Mouse (Mus musculus) macrophage (primary cell): ENCODE results near the gene Nhs. TPM values are rescaled to one million over a fixed set of nuclear protein-coding genes. Genes with fewer than 3 reads are reported as not detected.

ENCODE experiments used
- H3K27ac ChIP-seq: fragments of 350-480 bp; formaldehyde crosslinking; 2 replicates; pipeline ENCODE4 v1.9.0; 2021
- H3K36me3 ChIP-seq: fragments of 350-480 bp; formaldehyde crosslinking; 2 replicates; pipeline ENCODE4 v1.9.0; 2021; ENCODE audit errors: inconsistent target
- H3K4me3 ChIP-seq: fragments of 350-480 bp; formaldehyde crosslinking; 2 replicates; pipeline ENCODE4 v1.9.0; 2021; ENCODE audit errors: inconsistent target
- H3K79me2 ChIP-seq: fragments of 350-480 bp; formaldehyde crosslinking; 2 replicates; pipeline ENCODE4 v1.9.0; 2021; ENCODE audit errors: inconsistent target
- WGBS: methylation state at CpG from one replicate; pipeline ENCODE4 v1.1.7; 2026; ENCODE audit warnings: inconsistent platforms; ENCODE audit not compliant: missing documents; 5-methylcytosine and 5-hydroxymethylcytosine counted together
- polyA plus RNA-seq: library from polyadenylated mRNA; stranded (reverse); fragments of 250-400 nt; gene quantifications from 3 replicates; pipeline ENCODE4 v1.2.4, GENCODE M21; 2018; ENCODE audit warnings: inconsistent platforms
- total RNA-seq, 78 experiments: library from RNA; depleted of rRNA; stranded (reverse); fragments of 250-400 nt; gene quantifications; 1 replicate in 9 of 78; 2 replicates in 24 of 78; 3 replicates in 43 of 78; 4 replicates in 2 of 78; pipeline ENCODE4 v1.2.4; 2018; ENCODE audit warnings: inconsistent platforms in 56 of 78

Gene Nhs
- under 1 TPM in 6 of 26 experiments, not detected in 20; 0.07 to 0.37 (median 0.10) TPM for total RNA-seq (2018; cell fraction: chromatin; rRNA removed)
- total RNA-seq (2018; cell fraction: cytosol; rRNA removed), result under 1 TPM in 12 of 26 experiments, not detected in 14; 0.03 to 0.11 (median 0.04) TPM
- under 1 TPM in 11 of 26 experiments, not detected in 15; 0.05 to 0.26 (median 0.09) TPM for total RNA-seq (2018; cell fraction: nucleus; rRNA removed)
- polyA plus RNA-seq, result not detected in 3 replicates

DNA sequence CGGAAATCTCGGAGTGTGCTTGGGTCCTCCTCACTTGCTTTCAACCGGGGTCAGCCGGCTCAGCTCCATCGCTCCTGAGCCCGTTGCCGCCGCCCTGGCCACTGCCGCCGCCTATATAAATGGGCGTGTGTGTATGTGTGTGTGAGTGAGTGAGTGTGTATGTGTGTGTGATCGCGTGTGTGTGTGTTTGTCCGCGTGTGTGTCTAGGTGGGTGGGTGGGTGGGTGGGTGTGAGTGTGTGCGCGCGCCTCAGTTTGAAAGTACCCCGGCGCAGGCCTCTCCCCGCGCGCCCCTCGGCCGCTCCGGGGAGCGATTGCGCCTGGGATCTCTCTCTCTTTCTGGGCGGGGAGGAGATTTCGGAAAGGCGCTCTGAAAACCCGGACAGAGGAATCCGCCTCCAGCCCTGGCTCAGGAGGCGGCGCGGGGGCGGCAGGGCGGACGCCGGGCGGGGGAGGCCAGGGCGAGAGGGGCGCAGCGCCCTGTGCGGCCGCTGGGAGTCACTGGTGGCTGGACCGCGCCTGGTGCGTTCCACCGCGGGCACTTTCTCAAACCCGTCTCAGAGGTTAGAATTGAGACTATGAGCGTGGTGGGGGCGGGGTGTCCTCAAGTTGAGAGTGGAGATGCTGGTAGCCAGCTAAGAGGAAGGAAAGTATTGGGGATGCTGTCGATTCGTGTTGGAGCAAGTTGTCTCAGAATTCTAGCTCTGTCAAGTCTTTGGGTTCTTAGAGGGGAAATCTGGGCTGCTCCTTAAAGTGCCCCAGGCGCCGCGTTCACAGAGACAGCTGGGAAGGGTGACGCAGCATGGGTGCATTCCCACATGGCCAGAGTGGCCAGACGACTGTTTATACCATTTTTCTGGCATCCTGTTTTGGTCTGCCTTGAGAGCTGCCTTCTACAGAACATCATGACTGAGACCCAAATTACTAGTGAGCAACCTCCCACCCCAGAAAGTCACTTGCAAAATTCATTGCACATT lies at the start of gene Nhs:
Nhs (minus strand) TSS at position 94 of the 975 bp plus-strand sequence.
- 21% methylated on average over 45 of the region's 61 CpGs for WGBS
- Histone ChIP-seq H3K79me2 (no peaks in the 10 kb centered on the region), H3K36me3 (no peaks in the 10 kb centered on the region), H3K27ac (no peak within 1 kb of the TSS), H3K4me3 (no peak within 1 kb of the TSS)

DNA sequence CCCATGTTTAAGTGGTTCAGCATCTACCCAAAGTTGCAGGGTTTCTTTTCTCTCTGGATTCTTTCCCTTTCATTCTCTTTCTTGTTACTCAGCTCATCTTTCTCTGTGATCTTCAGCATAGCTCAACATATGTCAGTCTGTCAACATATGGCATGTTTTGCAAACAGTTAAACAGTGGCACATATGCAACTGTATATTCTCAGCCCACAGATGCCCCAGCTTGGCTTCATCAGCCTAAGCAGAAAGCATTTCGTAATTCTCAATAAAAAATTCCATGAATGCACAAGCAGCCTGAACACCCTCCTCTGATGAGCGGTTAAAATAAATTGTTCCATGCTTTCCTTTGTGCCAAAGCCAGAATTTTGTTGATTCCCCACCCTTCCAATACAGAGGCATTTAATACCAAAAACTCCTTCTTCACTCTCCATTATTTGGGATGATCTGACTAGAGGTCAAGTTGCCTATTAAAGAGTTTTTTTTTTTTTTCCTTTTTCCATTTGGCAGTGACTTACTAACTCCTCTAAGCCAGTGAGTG lies 46.9 kb upstream of the Nhs start:
- Histone ChIP-seq H3K4me3 (no peak overlapping the region), H3K36me3 (no peaks in the 10 kb centered on the region), H3K79me2 (no peaks in the 10 kb centered on the region), H3K27ac (no peak overlapping the region)
- 88% methylated on average over 2 of the region's 2 CpGs for WGBS

DNA sequence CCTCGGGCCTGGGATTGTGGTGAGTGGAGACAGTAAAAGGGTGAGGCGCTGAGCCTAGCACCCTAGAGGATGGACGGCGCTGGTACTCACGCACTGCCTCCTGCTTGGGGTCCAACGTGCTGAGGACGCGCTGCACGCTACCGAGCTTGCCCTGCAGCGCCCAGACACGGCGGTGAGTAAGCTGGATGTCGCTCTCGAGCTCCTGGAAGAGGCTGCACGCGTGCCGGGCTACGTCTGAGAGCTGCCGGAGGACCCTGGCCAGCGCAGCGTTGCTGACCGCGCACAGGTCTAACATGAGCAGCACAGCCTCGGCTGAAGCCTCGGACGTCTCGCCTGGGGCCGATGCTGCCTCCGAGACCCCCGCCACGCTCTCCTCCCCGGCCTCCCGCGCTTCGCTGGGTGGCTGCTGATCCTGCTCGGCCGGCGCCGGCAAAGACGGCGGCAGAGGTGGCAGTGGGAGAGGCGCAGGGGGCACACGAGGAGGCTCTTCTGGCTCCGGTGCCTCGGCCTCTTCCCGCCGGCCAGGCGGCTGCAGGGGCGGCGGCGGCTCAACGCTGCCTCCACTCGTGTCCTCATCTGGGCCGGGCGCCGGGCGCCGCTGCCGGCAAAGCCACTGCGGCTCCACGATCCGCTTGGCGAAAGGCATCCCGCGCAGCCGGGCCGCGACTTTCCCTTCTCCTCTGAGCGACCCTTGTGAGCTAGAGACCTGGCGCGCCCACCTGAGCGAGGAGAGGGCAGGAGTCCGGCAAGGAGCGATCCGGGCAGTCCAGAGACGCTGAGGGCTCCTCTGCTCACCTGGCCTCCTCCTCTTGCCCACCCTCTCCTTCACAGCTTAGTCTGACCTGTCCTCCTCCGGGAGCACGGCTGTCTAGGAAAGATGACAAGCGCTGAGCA lies 540 bp downstream of the Nhs start:
- WGBS, result 24% methylated on average over 47 of the region's 80 CpGs
- H3K79me2 ChIP-seq, result no peaks in the 10 kb centered on the region
- no peaks in the 10 kb centered on the region for H3K36me3 ChIP-seq
- H3K4me3 ChIP-seq, result no peak overlapping the region
- no peak overlapping the region for H3K27ac ChIP-seq

DNA sequence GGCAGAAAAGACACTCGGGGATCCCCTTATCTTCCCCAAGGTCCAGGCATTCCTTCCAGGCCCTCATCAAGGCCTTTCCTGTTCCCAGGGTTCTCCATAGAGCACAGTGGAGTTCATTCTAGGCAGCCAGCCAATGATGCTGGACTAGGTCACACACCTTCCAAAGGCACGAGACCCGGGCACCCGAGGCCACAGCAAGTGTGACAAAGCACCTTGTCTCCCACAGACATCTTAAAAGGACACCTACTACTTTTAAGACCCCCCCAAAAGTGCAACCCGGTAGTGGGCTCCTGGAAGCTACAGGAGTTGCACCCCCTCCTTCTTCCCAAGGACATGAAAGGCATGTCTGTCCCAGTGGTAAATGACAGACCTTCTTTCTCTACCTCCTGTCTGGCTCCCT lies 1.4 kb downstream of the Nhs start:
- H3K4me3 ChIP-seq, result no peak overlapping the region
- H3K36me3 ChIP-seq, result no peaks in the 10 kb centered on the region
- H3K27ac ChIP-seq, result no peak overlapping the region
- H3K79me2 ChIP-seq, result no peaks in the 10 kb centered on the region
- 69% methylated on average over 2 of the region's 5 CpGs for WGBS

DNA sequence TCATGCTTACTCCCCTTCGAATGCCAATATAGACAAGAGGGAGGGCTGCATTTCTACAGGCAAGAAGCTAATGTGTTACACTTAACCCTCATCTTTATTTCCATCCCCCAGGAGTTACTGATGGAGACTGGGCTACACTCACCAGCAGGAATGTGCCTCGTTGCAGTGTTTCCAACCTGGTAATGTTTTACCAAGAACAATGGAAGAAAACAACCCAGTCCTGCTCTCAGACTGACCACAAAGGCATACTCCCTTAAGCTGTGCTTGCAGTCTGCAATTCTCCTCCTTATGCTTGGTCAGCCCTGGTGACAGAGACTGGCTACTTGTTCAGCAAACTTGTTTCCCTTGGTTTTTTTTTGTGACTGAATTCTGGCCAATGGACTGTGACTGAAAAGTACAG lies 21.7 kb downstream of the Nhs start:
- Histone ChIP-seq H3K27ac (no peak overlapping the region), H3K4me3 (no peak overlapping the region), H3K36me3 (no peaks in the 10 kb centered on the region), H3K79me2 (no peaks in the 10 kb centered on the region)
- WGBS, result 50% methylated on average over 2 of the region's 2 CpGs

DNA sequence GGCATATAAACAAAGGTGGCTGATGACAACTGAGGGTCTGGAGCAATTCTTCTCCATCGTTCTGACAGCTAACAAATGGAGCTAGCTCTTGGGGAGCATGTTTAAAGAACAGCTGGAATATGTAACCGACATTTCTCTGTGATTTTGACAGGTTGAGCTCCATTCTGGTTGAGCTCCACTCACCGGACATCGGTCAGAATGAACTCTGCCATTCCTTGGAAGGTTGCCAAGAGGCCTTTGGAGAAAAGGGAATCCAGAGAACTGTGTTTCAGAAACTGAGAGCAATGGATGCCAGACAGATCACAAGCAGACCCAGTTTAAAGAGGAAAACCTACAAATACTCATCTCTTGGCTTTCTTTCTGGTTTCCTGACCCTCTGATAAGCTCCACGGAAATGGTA lies 46.3 kb downstream of the Nhs start:
- Histone ChIP-seq H3K27ac (no peak overlapping the region), H3K79me2 (no peaks in the 10 kb centered on the region), H3K36me3 (no peaks in the 10 kb centered on the region), H3K4me3 (no peak overlapping the region)
- WGBS, result 77% methylated on average over 5 of the region's 5 CpGs

DNA sequence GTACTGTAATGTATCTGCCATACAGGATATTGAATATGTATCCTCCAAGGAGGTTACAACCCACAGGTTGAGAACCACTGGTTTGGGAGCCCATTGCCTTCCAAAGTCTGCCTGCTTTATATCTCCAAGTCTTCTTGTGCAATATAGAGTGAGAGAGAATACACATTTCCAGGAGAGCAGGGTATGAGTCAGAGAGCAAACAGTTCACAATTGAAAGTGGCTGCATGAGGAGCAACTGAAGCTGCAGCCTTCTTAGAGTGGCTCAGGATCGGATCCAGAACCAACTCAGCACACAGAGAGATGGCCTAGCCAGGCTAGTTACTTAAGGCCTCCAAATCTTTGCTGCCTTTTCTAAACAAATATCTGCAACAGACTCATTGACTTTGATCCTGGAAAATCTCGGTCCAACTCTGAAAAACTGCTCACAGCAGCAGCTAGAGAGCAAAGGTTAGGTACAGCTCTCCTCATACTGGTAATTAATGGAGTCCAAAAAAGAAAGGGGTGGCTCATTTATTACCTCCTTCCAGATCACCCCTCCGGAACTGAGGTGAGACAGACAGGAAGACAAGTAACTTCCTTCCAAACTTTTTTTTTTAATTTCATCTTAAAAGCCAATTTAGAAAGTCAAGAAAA lies 56.6 kb downstream of the Nhs start:
- Histone ChIP-seq H3K79me2 (no peaks in the 10 kb centered on the region), H3K36me3 (no peaks in the 10 kb centered on the region), H3K27ac (no peak overlapping the region), H3K4me3 (no peak overlapping the region)
- whole genome bisulfite sequencing, result 63% methylated on average over 3 of the region's 3 CpGs

DNA sequence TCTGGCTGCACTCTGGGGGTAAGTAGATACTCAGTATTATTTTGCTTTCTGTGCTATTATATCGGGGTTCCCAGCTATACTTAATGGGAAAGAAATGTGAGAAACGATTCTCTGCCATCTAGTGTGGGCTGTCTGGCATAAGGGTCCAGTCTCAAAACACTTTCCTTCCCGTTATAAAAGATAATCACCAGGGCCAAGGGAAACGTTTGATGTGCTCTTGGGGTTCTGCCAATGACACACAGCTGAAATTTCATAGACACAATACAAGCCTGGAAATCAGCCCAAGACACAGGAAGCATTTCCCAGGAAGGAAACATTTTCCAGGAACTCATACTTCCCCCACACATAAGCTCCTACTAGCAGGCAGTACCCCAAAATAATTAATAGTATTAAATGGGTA lies 61.2 kb downstream of the Nhs start:
- H3K27ac ChIP-seq, result no peak overlapping the region
- H3K36me3 ChIP-seq, result no peaks in the 10 kb centered on the region
- H3K4me3 ChIP-seq, result no peak overlapping the region
- WGBS, result 66% methylated on average over 4 of the region's 4 CpGs
- no peaks in the 10 kb centered on the region for H3K79me2 ChIP-seq

DNA sequence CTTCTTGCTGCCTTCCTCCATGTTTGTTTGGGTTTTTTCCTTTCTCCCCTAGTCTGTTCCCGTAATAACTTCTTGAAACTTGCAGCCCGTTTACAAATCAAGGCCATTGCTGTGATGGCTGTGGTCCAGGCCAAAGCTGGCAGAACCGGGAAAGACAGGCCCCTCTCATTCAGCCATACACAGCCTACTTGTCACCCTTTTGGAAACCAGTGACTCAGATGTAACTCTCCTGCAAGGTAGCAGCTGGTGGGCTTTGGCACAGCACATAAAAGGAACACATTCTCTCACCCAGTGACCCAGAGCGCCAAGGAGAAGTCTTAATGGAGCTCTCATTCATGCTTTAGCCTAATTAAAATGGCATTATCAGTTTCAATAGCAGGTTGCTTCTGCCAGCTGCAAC lies 72.2 kb downstream of the Nhs start:
- Histone ChIP-seq H3K79me2 (no peaks in the 10 kb centered on the region), H3K27ac (no peak overlapping the region), H3K36me3 (no peaks in the 10 kb centered on the region), H3K4me3 (no peak overlapping the region)
- WGBS, result 75% methylated on average over 4 of the region's 4 CpGs

DNA sequence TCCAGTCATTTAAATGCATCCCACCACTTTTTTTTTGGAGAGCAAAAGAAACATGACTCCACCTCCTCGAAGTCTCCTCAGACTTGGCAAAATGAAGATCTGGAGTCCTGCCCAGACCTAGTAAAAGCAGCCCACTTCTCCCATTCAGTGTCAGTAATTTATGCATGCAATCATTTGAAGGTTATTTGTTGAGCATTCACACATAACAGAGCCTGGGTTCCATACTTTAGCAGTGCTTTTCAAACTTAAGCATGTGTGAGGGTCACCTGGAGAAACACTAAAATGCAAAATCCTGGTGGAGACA lies 73.7 kb downstream of the Nhs start:
- no peaks in the 10 kb centered on the region for H3K36me3 ChIP-seq
- no peak overlapping the region for H3K27ac ChIP-seq
- 75% methylated on average over 1 of the region's 1 CpGs for WGBS
- no peaks in the 10 kb centered on the region for H3K79me2 ChIP-seq
- H3K4me3 ChIP-seq, result no peak overlapping the region

DNA sequence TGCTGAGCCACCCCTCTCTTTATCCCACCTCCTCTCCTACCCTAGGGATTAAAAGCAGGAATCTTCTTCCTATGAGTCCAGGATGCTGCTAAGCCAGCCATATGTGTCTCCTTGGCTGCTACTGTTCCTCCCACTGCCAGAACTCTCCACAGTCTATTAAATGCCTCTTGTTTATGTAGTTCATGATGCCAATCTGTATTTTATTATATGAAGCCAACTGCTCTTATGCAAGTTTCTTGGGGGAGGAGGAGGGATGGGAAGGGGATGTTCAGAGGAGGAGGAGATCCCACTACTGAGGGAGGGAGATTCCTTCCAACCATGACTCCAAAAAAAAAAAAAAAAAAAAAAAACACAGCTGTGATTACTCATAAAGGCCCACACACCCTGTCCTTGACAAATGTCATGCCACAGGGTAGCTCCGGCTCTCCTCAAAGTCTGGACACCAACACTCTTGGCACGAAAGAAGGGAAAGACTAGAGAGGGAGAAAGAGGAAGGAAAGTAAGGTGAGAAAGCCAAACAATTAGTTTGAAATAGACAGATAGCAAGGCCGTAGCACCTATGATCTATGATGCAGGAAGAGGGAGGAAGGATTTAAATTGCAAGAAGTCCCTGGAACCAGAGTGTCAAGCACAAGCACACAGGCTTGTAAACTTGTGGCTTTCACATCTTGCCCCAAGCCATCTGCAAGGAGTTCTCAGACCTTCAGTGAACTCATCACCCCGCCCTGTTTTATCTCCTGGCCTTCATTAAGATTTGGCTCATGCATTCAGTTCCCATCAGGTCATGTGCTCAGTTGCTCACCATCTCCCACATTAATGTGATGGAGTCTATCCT lies 74.3 kb downstream of the Nhs start:
- H3K36me3 ChIP-seq, result no peaks in the 10 kb centered on the region
- H3K79me2 ChIP-seq, result no peaks in the 10 kb centered on the region
- WGBS, result 85% methylated on average over 4 of the region's 4 CpGs
- H3K27ac ChIP-seq, result no peak overlapping the region
- H3K4me3 ChIP-seq, result no peak overlapping the region

DNA sequence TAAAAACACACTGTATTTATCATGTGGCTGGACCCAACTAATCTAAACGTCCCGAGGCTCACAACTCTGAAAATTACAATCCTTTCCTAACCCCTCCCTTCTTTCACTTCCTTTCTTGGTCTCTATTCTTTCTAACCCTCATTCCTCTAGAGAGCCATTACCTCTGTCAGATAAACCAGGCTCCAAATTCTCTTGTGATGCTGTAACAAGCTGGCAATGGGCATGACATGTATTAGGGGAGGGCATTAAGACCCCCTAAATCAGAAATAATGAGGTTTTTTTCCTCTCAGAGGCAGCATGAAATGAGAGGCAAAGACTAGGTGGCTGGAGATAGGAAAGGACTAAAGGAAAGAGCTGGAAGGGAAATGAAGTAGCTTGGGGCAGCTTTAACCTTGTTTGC lies 96.4 kb downstream of the Nhs start:
- 67% methylated on average over 2 of the region's 2 CpGs for WGBS
- Histone ChIP-seq H3K79me2 (no peaks in the 10 kb centered on the region), H3K4me3 (no peak overlapping the region), H3K27ac (no peak overlapping the region), H3K36me3 (no peaks in the 10 kb centered on the region)

DNA sequence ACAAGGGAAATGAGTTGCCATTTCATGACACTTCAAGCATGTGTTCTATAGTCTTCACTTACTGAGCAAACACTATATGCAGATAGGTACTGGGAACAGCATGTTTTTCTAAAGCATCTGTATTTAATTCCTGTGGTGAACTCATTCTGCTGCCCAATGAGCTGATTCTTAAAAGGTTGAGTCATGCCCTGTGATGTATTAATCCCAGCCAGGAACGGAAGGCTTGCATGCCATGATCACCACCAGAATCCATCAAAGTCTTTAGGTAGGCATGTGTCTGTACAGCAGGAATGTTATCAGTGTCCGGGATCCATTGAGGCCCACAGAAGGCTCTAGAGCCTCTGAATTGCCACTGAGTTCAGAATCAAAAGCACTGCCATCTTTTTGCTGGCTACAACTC lies 103.9 kb downstream of the Nhs start:
- Histone ChIP-seq H3K79me2 (no peaks in the 10 kb centered on the region), H3K36me3 (no peaks in the 10 kb centered on the region), H3K4me3 (no peak overlapping the region), H3K27ac (no peak overlapping the region)
- WGBS, result 100% methylated on average over 2 of the region's 2 CpGs
